Mouse (Mus musculus): ENCODE results near the gene Nle1.

- TF ChIP-seq CTCF (IDR thresholded peaks at IDR 0.05; ENCODE audit: low read depth, low read length): no peak
- TF ChIP-seq POLR2A (IDR thresholded peaks at IDR 0.05; ENCODE audit: borderline replicate concordance, low read depth, low read length): no peak
Observed at GRCm38 (mm10) chr11:82910679-82911389, 2.6 kb upstream of the Nle1 start.

Measured in bone marrow macrophage, adult 2 months (primary cell).